Mouse (Mus musculus) myocyte (in vitro differentiated cells): ENCODE measurements around the gene Tsc1. TPM values are rescaled to one million over a fixed set of nuclear protein-coding genes. Genes with fewer than 3 reads are reported as not detected.

ENCODE experiments used
- H3K27me3 ChIP-seq: one replicate; pipeline ENCODE4 v1.6.1; 2011; ENCODE audit not compliant: control insufficient read depth, insufficient read depth, insufficient read length
- H3K36me3 ChIP-seq: one replicate; pipeline ENCODE4 v1.6.1; 2011; ENCODE audit not compliant: control insufficient read depth, insufficient read depth
- H3K4me2 ChIP-seq: one replicate; pipeline ENCODE4 v1.6.1; 2011; ENCODE audit warnings: low read depth, control low read depth
- H3K4me3 ChIP-seq: one replicate; pipeline ENCODE4 v1.5.1; 2011; ENCODE audit warnings: mild to moderate bottlenecking, control low read depth, moderate library complexity
- H3K79me2 ChIP-seq: one replicate; pipeline ENCODE4 v1.6.1; 2011; ENCODE audit not compliant: control insufficient read depth, insufficient read depth
- H3ac ChIP-seq: one replicate; pipeline ENCODE4 v1.6.1; 2011; ENCODE audit not compliant: control insufficient read depth, insufficient read length
- CEBPB ChIP-seq: IDR thresholded peaks from 2 replicates; pipeline ENCODE4 v1.6.1; 2011; ENCODE audit warnings: mild to moderate bottlenecking, moderate library complexity; ENCODE audit not compliant: poor library complexity, insufficient read depth, severe bottlenecking
- E2F4 ChIP-seq: IDR thresholded peaks from one replicate; pipeline ENCODE4 v1.6.1; 2011; ENCODE audit warnings: mild to moderate bottlenecking, control low read depth, moderate library complexity; ENCODE audit not compliant: insufficient read depth
- MAX ChIP-seq: IDR thresholded peaks from one replicate; pipeline ENCODE4 v1.6.1; 2011; ENCODE audit warnings: low read depth, mild to moderate bottlenecking, control low read depth
- MYOD1 ChIP-seq, 3 experiments: IDR thresholded peaks; one replicate each; pipeline ENCODE4 v1.6.1; 2011; ENCODE audit warnings: control low read depth in 2 of 3, low read depth in 2 of 3, mild to moderate bottlenecking in 2 of 3, moderate library complexity in 1 of 3; ENCODE audit not compliant: insufficient read length in 2 of 3, control insufficient read depth in 1 of 3
- MYOG ChIP-seq, 3 experiments: IDR thresholded peaks; one replicate each; pipeline ENCODE4 v1.6.1; 2011; ENCODE audit warnings: control low read depth in 2 of 3, low read depth in 2 of 3, mild to moderate bottlenecking in 2 of 3; ENCODE audit not compliant: insufficient read length in 2 of 3, control insufficient read depth in 1 of 3, insufficient read depth in 1 of 3
- POLR2A ChIP-seq: IDR thresholded peaks from one replicate; pipeline ENCODE4 v1.6.1; 2011; ENCODE audit warnings: low read depth, mild to moderate bottlenecking, control low read depth, moderate library complexity; ENCODE audit not compliant: insufficient read length
- POLR2AphosphoS2 ChIP-seq: IDR thresholded peaks from one replicate; pipeline ENCODE4 v1.6.1; 2011; ENCODE audit warnings: low read depth, control low read depth; ENCODE audit not compliant: insufficient read length
- REST ChIP-seq: IDR thresholded peaks from one replicate; pipeline ENCODE4 v1.6.1; 2011; ENCODE audit warnings: mild to moderate bottlenecking, control low read depth, moderate library complexity; ENCODE audit not compliant: insufficient read depth, insufficient read length
- SRF ChIP-seq: IDR thresholded peaks from one replicate; pipeline ENCODE4 v1.6.1; 2011; ENCODE audit warnings: low read depth; ENCODE audit not compliant: control insufficient read depth, insufficient read length
- TCF12 ChIP-seq: IDR thresholded peaks from one replicate; pipeline ENCODE4 v1.6.1; 2011; ENCODE audit warnings: mild to moderate bottlenecking, control low read depth; ENCODE audit not compliant: poor library complexity, insufficient read depth, severe bottlenecking
- TCF3 ChIP-seq: IDR thresholded peaks from one replicate; pipeline ENCODE4 v1.6.1; 2011; ENCODE audit warnings: low read depth, control low read depth; ENCODE audit not compliant: insufficient read length
- USF1 ChIP-seq: IDR thresholded peaks from one replicate; pipeline ENCODE4 v1.6.1; 2011; ENCODE audit warnings: low read depth, mild to moderate bottlenecking, control low read depth, moderate library complexity
- polyA plus RNA-seq: library from polyadenylated mRNA; unstranded; fragments of >200 nt; fragmentation: generic; extraction: Trizol; gene quantifications from one replicate; pipeline ENCODE4 v1.2.1, GENCODE M21; 2012; ENCODE audit warnings: missing spikeins

The Tsc1 gene
- polyA plus RNA-seq, 1 experiment, result 7.6 TPM

DNA sequence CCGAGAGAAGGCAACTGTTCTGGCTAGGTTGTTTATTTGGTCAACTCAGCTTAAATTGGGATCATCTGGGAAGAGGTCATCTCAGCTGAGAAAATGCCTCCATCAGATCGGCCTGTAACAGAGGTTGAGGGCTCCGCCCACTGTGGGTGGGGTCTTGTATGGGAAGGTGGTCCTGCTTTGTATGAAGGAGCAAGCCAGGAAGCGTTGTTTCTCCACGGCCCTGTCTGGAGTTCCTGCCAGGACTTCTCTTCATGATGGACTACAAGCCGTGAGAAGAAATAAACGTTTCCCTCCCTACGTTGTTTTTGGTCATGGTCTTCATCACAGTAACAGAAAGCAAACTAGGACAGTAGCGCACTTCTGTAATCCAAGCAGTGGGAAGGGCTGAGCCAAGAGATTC lies 2.1 kb upstream of the Tsc1 start:
- Histone ChIP-seq H3K36me3 (no peaks in the 10 kb centered on the region), H3K27me3 (peaks cover under 1% of the 10 kb centered on the region), H3ac (no peak overlapping the region), H3K79me2 (peaks cover 23% of the 10 kb centered on the region), H3K4me2 (no peak overlapping the region), H3K4me3 (no peak overlapping the region)
- TF ChIP-seq POLR2A, result no peak
- no peak for TF ChIP-seq USF1
- TF ChIP-seq MYOD1 (IDR thresholded peaks at IDR 0.05; ENCODE audit: control insufficient read depth in 1 of 3, insufficient read length in 2 of 3, low read depth in 2 of 3), result no peak
- no peak for TF ChIP-seq MAX
- TF ChIP-seq TCF12, result no peak
- TF ChIP-seq POLR2AphosphoS2, result no peak
- no peak for TF ChIP-seq TCF3
- no peak for TF ChIP-seq MYOG (IDR thresholded peaks at IDR 0.05; ENCODE audit: control insufficient read depth in 1 of 3, insufficient read depth in 1 of 3, insufficient read length in 2 of 3, low read depth in 2 of 3)
- TF ChIP-seq E2F4, result no peak
- TF ChIP-seq REST, result no peak
- no peak for TF ChIP-seq CEBPB
- TF ChIP-seq SRF, result no peak

DNA sequence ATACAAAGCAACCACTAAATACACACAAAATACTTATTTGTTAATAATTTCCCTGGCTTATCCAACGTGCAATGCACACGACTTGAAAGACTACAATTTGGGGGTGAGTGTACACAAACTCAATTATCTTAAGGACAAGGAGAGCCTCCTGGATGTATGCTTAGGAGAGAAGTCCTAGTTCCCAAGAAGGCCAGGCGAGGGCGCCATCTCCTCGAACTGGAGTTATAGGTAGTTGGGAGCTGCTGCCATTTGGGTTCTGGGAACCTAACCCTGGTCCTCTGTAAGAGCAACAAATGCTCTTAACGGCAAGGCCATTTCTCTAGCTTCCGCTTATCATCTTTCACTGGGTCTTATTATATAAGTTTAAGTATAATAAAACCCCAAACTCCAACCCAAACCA lies 1.2 kb upstream of the Tsc1 start:
- TF ChIP-seq CEBPB (no peak), MYOD1 (IDR thresholded peaks at IDR 0.05; ENCODE audit: control insufficient read depth in 1 of 3, insufficient read length in 2 of 3, low read depth in 2 of 3) (no peak), MYOG (IDR thresholded peaks at IDR 0.05; ENCODE audit: control insufficient read depth in 1 of 3, insufficient read depth in 1 of 3, insufficient read length in 2 of 3, low read depth in 2 of 3) (no peak), SRF (no peak), USF1 (no peak), TCF3 (no peak), E2F4 (no peak), REST (no peak), POLR2AphosphoS2 (no peak), MAX (no peak)
- no peak overlapping the region for H3K4me2 ChIP-seq
- H3ac ChIP-seq, result no peak overlapping the region

DNA sequence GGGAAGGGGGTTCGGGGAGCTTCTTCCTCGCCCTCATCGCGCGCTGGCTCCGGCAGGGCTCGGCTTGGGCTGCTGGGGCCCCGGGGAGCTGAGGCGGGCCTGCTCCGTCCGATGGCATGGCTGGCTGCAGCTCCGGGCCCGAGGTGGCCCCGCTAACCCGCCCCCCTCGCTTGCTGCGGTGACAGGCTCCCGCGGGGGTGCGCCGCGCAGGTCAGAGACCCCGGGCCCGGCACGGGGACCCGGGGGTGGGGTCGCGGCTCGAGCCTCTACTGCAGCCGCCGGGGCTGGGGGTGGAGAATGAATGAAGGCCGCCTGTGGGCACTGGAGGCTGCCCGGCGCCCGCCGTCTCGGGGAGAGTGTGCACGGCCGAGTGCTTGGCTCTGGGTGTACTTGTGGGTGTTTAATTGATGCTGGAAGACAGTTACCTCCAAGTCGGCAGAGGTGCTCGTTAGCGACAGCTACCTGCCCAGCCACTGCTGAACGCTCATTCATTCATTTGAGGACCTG lies 460 bp downstream of the Tsc1 start:
- Histone ChIP-seq H3ac (peak overlapping the region; percentile 21), H3K4me3 (peak overlapping the region; percentile 67), H3K36me3 (no peaks in the 10 kb centered on the region), H3K27me3 (no peaks in the 10 kb centered on the region), H3K4me2 (peak overlapping the region; percentile 93), H3K79me2 (peaks cover 49% of the 10 kb centered on the region)
- TF ChIP-seq POLR2AphosphoS2, result no peak

More for the DNA sequence above, 1.2 kb upstream of the Tsc1 start:
- no peaks in the 10 kb centered on the region for H3K36me3 ChIP-seq
- H3K27me3 ChIP-seq, result no peaks in the 10 kb centered on the region
- H3K79me2 ChIP-seq, result peaks cover 32% of the 10 kb centered on the region
- H3K4me3 ChIP-seq, result no peak overlapping the region

DNA sequence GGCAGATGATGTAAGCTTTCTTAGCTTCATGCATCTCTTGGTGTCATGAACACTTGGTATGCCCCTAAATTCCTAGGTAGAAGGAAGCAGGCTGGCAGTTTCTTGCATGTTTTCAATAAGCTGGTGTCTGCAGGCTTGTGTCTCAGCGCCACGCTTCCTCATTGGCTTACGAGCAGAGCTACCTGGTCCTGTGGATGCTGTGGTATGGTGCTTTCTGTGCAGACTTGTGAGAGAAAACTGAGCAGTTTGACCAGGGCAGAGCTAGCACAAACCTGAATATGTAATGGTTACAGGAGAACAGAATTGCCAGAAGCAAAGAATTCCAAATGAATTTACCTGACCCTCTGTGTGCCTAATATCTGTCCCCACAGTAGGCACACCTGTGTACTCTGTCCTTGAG lies 2.1 kb downstream of the Tsc1 start:
- H3K27me3 ChIP-seq, result no peaks in the 10 kb centered on the region
- peaks cover 56% of the 10 kb centered on the region for H3K79me2 ChIP-seq
- H3K4me3 ChIP-seq, result no peak overlapping the region
- TF ChIP-seq USF1 (no peak), POLR2A (no peak), E2F4 (no peak), MYOG (IDR thresholded peaks at IDR 0.05; ENCODE audit: control insufficient read depth in 1 of 3, insufficient read depth in 1 of 3, insufficient read length in 2 of 3, low read depth in 2 of 3) (no peak), MYOD1 (IDR thresholded peaks at IDR 0.05; ENCODE audit: control insufficient read depth in 1 of 3, insufficient read length in 2 of 3, low read depth in 2 of 3) (no peak), CEBPB (no peak)
- H3K4me2 ChIP-seq, result no peak overlapping the region
- no peak overlapping the region for H3ac ChIP-seq
- H3K36me3 ChIP-seq, result no peaks in the 10 kb centered on the region

DNA sequence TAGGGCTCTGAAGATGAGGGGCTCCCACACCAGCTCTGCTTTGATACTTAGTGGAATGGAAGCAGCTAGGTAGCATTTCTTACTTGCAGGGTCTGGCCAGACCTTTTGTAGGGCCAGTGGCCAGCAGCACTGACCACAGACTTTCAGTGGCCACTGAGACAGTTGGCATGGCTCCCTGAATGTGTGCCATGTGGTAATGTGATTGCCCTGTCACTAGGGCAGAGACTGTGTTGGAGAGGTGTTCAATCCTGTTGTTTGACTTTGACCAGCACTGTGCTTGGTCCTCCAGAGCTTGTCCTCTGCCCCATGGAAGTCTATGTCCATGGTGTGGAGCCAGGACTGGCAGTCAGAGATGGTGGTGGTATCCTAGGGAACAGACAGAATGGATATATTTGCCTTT lies 9.5 kb downstream of the Tsc1 start:
- Histone ChIP-seq H3K27me3 (no peaks in the 10 kb centered on the region), H3ac (no peak overlapping the region), H3K4me3 (no peak overlapping the region), H3K79me2 (peaks cover 22% of the 10 kb centered on the region), H3K4me2 (no peak overlapping the region), H3K36me3 (no peaks in the 10 kb centered on the region)
- TF ChIP-seq TCF12 (no peak), REST (no peak), MYOD1 (IDR thresholded peaks at IDR 0.05; ENCODE audit: control insufficient read depth in 1 of 3, insufficient read length in 2 of 3, low read depth in 2 of 3) (no peak), CEBPB (no peak), SRF (no peak), USF1 (no peak), MYOG (IDR thresholded peaks at IDR 0.05; ENCODE audit: control insufficient read depth in 1 of 3, insufficient read depth in 1 of 3, insufficient read length in 2 of 3, low read depth in 2 of 3) (no peak)
